Mouse (Mus musculus) cerebellum, postnatal 36 days (tissue): ENCODE measurements at regions not wholly inside any gene's neighbourhood (a gene's known extent, or its start where the extent isn't known, plus 50 kb on each side); places are given as distances from the start of the nearest gene placed in this dataset.

Source experiments
- DNase-seq, 2 experiments: peaks; one replicate each; pipeline ENCODE4 v3.0.0; 2021 to 2022; ENCODE audit warnings: mixed read lengths in 2 of 2

DNA sequence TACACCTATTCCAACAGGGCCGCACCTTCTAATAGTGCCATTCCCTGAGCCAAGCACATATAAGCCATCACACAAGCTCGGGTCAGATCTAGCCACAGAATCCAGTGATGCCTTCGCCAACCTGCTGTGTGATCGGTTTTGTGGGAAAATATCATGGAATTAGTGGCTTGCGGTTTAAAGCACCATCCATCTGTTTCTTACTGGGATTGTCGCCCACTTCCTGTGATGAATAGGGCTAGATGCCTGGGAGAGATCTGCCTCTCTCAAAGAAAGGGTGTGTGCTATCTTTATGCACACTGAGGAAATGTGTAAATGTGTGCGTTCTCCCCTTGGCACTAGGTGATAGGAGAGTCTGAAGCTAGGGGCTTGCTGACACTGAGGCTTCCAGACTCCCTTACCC is 154.5 kb upstream of the Smim23 start:
- DNase-seq, result no peak

DNA sequence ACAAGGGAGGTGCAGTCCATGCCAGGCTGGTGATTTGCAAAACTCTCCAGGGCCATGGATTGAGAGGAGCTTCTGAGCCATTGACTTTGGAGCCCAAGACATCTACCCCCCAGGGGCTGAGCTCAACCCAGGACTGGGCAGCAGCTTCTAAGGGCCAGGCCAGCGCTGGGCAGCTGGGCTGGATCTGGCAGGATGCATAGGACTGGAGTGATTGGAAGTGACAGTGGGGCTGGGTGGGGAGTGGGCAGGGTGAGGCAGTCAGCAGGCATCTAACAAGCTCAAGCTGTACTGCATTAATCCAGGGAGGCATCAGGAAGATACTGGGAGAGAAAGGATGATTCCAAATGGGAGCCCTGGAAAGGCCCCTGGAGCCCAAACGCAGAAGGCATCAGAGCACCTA is 152.2 kb upstream of the Smim23 start:
- DNase-seq, result no peak

DNA sequence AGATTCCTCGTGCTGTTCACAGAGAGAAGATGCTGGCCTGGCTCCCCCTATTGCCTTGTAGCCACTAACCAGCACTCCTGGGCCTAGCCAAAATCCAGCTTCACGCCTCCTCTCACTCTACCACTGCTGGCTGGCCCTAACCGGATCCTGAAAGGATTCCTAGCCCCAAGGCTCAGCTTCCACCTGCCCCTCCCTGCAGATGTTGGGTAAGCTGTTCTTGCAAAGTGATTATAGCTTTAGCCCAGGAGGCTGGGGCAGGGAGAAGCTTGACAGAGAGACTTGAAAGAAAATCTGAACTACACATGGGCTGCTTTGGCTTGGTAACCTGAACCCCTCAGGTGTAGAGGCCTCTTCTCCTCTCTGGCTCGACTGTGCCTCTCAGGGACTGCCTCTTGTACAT is 149.0 kb upstream of the Smim23 start:
- no peak for DNase-seq

DNA sequence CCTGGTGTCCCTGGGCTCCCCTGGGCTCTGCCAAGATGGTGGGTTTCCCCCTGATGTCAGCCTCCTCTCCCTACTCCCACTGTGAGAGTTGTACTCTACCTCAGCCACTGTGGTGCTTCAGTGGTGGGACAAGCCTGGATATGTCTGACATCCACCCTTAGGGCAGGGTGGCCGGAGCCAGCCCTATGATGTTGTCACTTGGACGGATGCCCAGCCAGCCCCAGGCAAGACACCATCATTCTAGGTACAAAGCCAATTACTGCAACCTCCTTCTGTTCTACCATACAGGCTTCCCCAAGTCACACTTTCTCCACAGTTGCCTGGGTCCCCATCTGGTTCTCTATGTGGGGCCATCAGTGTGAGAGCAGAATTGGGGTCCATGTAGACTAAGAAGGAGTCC is 141.0 kb upstream of the Smim23 start:
- peak; percentile 69 to 71 for DNase-seq

GRCm38 (mm10) chr11:32963625-32964293 is 139.4 kb upstream of the Smim23 start:
- no peak for DNase-seq

DNA sequence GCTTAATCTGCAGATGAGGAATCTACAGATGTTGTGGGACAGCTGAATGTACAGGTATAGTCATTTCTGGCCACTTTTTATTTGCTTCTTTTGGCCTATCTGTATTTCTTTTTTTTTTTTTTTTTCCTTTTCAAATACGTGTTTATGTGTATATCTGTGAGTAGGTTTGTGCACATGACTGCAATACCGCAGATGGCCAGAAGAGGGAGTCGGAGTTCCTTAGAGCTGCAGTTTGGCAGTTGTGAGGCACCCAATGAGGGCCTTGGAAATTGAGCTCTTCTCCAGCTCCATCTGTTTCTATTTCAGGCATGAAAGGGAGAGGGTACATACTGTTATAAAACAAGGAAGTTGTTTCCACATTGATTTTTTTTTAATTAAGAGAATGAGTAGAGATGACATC is 137.2 kb upstream of the Smim23 start:
- DNase-seq, result no peak

DNA sequence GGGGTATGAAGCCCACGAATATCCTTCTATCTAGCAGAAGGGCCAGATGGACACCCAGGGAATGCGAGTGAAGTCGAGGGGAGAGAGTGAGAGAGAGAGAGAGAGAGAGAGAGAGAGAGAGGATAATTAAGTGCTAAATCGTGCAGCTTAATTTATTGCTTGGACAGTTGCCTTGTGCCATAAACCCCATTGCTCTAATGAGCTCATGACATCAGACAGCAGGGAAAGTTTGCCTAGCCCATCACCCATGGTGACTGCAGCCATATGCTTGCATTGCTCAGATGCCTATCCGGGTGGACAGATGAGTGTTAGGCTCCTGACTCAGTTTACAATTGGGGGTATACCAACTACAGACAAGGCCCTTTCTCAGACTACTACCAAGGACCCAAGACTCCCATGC is 134.6 kb upstream of the Smim23 start:
- no peak for DNase-seq

GRCm38 (mm10) chr11:32956993-32957392 is 132.6 kb upstream of the Smim23 start:
- peak; percentile 87 to 88 for DNase-seq

- no peak for DNase-seq
These were observed 127.9 kb upstream of the Smim23 start for GRCm38 (mm10) chr11:32952271-32952670.

DNA sequence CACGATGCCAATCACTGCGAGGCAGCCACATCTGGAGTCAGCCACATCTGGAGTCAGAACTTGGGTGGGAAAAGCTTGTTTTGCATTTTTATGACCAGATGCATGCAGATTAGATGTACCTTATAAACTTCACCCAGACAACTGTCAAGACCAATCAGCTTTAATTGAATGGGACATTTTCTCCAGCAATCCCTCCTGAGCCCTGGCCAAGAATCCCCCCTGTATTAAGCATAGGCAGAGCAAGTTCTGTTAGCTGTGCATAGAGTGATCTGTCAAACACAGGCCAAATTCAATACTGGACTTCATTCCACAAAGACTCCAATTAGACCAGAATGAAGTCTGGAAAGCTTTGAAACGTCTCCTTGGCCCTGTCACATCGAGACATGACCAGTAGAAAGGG is 123.7 kb upstream of the Smim23 start:
- no peak for DNase-seq

DNA sequence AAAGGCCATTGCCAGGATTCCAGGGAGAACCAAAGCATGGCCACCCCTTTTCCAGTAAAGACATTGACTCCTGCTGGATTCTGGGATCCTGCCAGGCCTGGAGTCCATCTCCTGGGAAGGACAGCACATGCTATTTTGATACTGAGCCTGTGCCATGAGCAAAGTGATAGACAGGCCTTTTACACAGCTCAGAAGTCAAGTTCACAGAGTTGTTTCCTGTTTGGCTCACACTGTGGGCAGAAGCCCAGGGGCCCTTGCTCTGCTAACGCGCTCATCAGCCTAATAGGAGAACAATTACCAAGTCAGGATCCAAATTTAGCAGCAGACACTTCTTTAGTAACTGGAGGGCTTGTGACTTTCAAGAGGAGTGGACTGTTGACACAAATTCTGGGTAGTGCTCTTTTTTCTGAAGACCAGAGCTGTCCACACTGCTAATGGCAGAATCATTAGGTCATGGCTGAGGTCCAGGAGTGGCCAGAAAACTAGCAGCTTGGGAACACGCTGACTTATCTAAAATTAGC is 122.1 kb upstream of the Smim23 start:
- peak; percentile 38 to 41 for DNase-seq

DNA sequence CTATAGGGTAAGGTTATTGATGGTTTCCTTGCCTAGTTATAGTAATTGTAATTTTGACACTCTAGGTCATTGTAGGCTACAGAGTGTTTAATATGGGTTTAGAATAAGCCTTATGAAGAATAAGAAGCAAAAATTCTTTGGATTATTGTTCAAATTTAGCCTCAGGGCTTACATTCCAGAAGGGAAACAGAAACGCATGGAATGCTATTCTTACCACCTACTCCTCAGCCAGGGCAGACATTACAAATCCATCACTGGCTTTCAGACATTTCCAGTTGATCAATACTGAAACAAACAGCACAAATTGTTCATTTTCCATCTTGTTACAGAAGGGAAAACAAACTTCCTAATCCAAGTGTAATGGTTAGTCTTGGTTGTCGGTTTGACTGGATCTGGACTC is 120.7 kb upstream of the Smim23 start:
- DNase-seq, result no peak

- peak; percentile 22 to 23 for DNase-seq
These were observed 117.1 kb upstream of the Smim23 start for GRCm38 (mm10) chr11:32941331-32942009.

- DNase-seq, result no peak
These were observed 114.7 kb upstream of the Smim23 start for GRCm38 (mm10) chr11:32939102-32939501.

GRCm38 (mm10) chr11:32937167-32937566 is 112.8 kb upstream of the Smim23 start:
- DNase-seq, result no peak

- DNase-seq, result no peak
These were observed 107.5 kb upstream of the Smim23 start for GRCm38 (mm10) chr11:32931928-32932327.

GRCm38 (mm10) chr11:32931018-32931417 is 106.6 kb upstream of the Smim23 start:
- no peak for DNase-seq

DNA sequence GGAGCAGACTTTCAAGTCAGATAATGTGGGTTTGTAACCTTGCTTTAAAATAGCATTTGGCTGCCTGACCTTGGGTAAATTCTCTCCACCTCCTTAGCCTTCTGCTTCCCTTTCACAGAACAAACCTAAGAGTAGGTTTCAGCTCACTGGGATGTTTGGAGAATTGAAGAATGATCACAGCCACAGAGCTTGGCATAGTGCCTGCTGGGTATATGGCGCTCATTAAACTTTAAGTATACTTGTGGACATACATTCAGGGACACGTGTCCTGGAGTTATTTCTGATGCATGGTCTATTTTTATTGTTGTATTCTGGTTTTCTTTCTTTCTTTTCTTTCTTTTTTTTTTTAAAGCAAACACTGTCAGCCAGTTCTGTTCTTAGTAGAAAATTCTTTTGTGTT is 104.4 kb upstream of the Smim23 start:
- DNase-seq, result no peak

DNA sequence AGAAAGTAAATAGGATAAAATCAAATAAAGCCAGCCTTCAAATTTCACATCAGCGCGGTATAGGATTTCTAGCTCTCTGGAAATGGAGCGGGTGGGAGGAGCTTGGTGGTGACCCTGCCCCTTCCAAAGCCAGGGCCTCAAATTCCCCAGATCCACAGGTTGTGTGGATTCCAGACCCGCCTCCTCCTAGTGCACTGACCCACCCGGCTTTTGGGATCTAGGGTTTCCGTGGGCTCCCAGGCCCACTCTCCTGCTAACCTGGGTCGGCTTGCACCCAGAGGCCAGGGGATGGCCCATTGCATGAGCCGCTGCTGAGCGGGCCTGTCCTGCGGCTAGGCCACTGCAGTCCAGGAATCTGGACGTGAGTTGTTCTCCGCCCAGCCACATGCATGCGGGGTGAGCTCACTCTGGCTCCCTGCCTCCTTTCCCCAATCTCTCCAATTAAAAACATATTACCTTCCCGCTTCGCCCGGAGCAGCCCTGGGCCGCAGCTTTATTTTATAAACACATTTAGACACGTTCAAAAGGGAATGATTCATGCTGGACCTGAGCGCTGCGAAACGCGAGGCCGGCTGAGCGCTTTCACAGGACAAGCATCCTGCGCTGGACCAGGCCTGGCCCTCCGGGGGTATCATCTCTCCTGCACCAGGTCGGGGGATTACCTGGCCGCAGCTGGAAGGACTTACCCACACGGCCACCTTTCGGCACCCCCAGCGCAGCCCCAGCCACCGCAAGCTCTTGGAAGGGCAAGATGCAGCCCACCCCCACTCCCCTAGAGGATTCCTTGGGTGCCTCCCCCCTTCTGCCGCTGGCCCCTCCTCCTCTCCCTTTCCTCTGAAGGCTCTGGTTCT is 101.2 kb upstream of the Smim23 start:
- DNase-seq, result no peak

DNA sequence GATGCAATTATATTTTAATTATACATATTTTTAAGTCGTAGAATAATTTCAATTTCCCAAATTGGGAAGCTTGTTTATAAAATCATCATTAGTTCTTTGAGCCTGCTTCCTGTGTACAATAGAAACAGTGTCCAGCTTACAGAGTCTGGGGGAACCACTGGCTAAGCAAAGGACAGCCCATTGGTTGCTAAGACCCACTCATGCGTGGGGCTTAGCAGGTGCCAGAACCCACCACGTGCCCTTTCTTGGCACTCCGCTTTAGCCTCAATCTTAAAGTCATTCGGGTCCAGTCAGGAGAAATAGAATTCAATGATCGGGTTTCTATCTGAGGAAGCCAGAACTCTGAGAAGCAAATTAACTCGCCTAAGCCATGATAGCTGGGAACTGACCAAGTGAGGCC is 100.5 kb upstream of the Smim23 start:
- DNase-seq, result no peak

GRCm38 (mm10) chr11:32913071-32913470 is 88.7 kb upstream of the Smim23 start:
- DNase-seq, result no peak

GRCm38 (mm10) chr11:32911791-32912190 is 87.4 kb upstream of the Smim23 start:
- DNase-seq, result no peak

DNA sequence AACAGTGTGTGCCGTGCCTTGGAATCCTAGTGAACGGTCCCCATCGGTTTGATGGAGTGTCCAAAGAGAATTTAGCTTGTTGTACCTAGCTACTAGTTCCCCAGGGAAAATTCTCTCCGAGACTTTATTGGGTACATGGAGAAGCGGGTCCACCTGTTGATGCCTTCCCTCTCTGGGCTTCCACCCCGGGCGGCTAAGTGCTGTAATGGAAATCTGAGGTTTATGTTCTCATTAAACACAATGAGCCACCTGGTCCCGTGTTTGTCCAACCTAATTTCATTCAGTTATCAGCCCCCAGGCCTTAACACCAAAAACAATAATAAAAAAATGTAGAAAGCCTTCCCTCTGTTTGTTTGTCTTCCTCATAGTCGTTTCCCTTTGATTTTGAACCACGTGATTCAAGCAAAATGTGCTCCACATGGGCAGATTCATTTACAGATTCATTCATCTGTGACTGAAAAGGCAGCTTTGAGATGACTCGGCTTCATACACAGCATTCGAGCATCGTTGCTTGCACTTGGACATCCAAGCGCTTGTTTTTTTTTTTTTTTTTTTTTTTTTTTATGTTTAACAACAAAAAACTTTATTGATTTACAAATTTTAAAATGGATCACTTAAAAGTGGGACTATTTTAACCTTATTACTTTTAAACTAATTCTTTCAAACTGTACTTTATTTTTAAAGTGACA is 84.5 kb upstream of the Smim23 start:
- DNase-seq, result no peak
